Mouse (Mus musculus) heart, postnatal 0 days (tissue): Measurements from ENCODE around the gene Wdr48. TPM values are rescaled to one million over a fixed set of nuclear protein-coding genes. Genes with fewer than 3 reads are reported as not detected.
A peak's percentile ranks its signal among the peaks of the same experiment; 100 is the strongest.

ENCODE experiments used
- ATAC-seq: fragments of 200-750 bp; cut with Nextera tagmentation; 2 replicates; pipeline ENCODE4 v1.8.0; 2017; ENCODE audit warnings: low read depth, moderate number of reproducible peaks, moderate library complexity; ENCODE audit not compliant: insufficient read depth
- DNase-seq: peaks from one replicate; pipeline ENCODE4 v3.0.0-alpha.2; 2016; ENCODE audit warnings: low spot score
- H3K27ac ChIP-seq: fragments of 300-500 bp; sonication (generic); 2 replicates; pipeline ENCODE4 v1.5.1; 2014; ENCODE audit warnings: low read depth, mild to moderate bottlenecking
- H3K27me3 ChIP-seq: fragments of 300-500 bp; sonication (generic); 2 replicates; pipeline ENCODE4 v1.6.1; 2014; ENCODE audit warnings: low read length, mixed read lengths; ENCODE audit not compliant: control insufficient read depth, insufficient read depth
- H3K36me3 ChIP-seq: fragments of 300-500 bp; sonication (generic); replicated peaks from 2 replicates; pipeline ENCODE4 v1.6.1; 2014; ENCODE audit warnings: low read length, mixed read lengths; ENCODE audit not compliant: control insufficient read depth, insufficient read depth
- H3K4me1 ChIP-seq: fragments of 300-500 bp; sonication (generic); 2 replicates; pipeline ENCODE4 v1.6.1; 2014; ENCODE audit warnings: antibody characterized with exemption; ENCODE audit not compliant: control insufficient read depth, insufficient read depth
- H3K4me2 ChIP-seq: fragments of 300-500 bp; sonication (generic); 2 replicates; pipeline ENCODE4 v1.6.1; 2014; ENCODE audit warnings: low read depth, mild to moderate bottlenecking, low read length, moderate library complexity
- H3K4me3 ChIP-seq: fragments of 300-500 bp; sonication (generic); 2 replicates; pipeline ENCODE4 v1.5.1; 2014; ENCODE audit warnings: low read depth, low read length
- H3K9ac ChIP-seq: fragments of 300-500 bp; sonication (generic); replicated peaks from 2 replicates; pipeline ENCODE4 v1.6.1; 2014; ENCODE audit warnings: low read depth, low read length, mixed read lengths
- H3K9me3 ChIP-seq: fragments of 300-500 bp; sonication (generic); replicated peaks from 2 replicates; pipeline ENCODE4 v1.6.1; 2016; ENCODE audit warnings: low read length; ENCODE audit not compliant: control insufficient read depth
- CTCF ChIP-seq: IDR thresholded peaks from 2 replicates; pipeline ENCODE4 v1.5.1; 2016; ENCODE audit warnings: antibody characterized with exemption, control low read depth, low read depth
- EP300 ChIP-seq: IDR thresholded peaks from 2 replicates; pipeline ENCODE4 v1.6.1; 2016; ENCODE audit warnings: antibody characterized with exemption, low read depth
- WGBS: fragments of 180-500 bp; shearing (Covaris S2); extraction: QIAGEN DNeasy Blood & Tissue Kit; methylation state at CpG from one replicate; pipeline ENCODE4 v1.1.7; 2014; 5-methylcytosine and 5-hydroxymethylcytosine counted together
- polyA plus RNA-seq: library from polyadenylated mRNA; unstranded; fragments of >200 nt; fragmentation: Nextera tagmentation; extraction: Ambion mirVana; gene quantifications from 2 replicates; pipeline ENCODE4 v1.2.1, GENCODE M21; 2015
- total RNA-seq: library from RNA; depleted of rRNA; stranded (reverse); fragments of >200 nt; gene quantifications from 2 replicates; pipeline ENCODE4 v1.2.3, GENCODE M21; 2014; ENCODE audit warnings: low replicate concordance

Wdr48 gene
- total and polyA plus RNA-seq, 2 experiments from 2014 or later, result 19.4 to 25.3 TPM

DNA sequence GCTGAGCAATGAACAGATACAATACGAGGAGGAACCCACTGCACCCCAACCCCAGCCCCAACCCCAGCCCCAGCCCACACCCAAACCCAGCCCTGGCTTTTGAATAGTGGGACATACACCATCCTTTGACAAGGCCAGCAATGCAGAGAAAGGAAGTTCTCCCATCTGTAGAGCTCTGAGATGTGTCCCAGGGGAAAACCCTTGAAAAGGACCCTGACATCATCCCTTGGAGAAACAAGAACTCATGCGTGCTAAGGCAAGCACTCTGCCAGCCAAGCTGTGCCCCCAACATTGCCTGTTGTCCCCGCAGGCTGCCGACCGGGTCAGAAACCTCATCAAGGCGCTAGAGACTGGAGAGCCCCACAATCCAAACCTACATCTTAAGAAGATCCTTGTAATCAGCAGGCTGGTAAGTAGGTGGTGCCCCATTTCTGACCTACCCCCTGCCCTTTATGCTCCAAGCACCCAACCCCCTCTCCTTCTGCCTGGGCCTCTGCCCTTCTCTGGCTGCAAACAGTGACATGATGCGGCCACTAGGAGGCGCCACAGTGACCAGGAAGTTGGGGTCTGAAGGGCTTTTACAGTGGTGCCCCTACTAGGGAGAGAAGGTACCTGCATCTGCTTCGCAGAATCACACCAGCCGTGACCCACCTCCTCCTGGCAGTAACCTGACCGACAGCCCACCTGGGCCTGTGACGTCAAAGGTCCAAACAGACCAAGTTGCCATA is 50.7 kb downstream of the Wdr48 start:
- no peak overlapping the region for H3K27ac ChIP-seq
- no peaks in the 10 kb centered on the region for H3K9me3 ChIP-seq
- no peaks in the 10 kb centered on the region for H3K36me3 ChIP-seq
- no peak overlapping the region for H3K4me2 ChIP-seq
- TF ChIP-seq EP300 (no peak), CTCF (peak; percentile 51)
- H3K4me3 ChIP-seq, result no peak overlapping the region
- no peak for ATAC-seq
- H3K9ac ChIP-seq, result no peak overlapping the region
- no peaks in the 10 kb centered on the region for H3K27me3 ChIP-seq
- H3K4me1 ChIP-seq, result no peaks in the 10 kb centered on the region
- no peak for DNase-seq
- 66% methylated on average over 12 of the region's 12 CpGs for WGBS

DNA sequence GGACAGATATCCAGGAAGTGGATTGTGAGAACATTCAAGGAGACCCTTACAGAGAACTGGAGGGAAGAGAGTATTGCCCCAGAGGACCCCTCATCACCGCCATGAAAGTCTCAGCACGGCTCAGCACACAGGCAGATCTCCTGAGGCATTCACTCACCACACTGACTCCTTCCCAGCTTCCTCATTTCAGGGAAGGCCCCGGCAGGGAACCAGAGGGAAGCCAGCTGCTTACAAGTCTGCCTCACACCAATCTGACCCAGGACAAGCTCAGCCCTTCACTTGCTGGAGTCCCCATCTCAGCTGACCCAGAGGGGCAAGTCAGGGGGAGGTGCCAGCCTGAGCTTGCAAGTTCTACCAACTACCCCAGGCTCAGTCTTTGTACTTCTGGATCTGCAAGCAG is 54.1 kb downstream of the Wdr48 start:
- no peak overlapping the region for H3K4me3 ChIP-seq
- WGBS, result 36% methylated on average over 3 of the region's 3 CpGs
- no peak overlapping the region for H3K4me2 ChIP-seq
- no peaks in the 10 kb centered on the region for H3K4me1 ChIP-seq
- H3K27me3 ChIP-seq, result no peaks in the 10 kb centered on the region
- H3K9ac ChIP-seq, result no peak overlapping the region
- H3K36me3 ChIP-seq, result no peaks in the 10 kb centered on the region
- H3K27ac ChIP-seq, result no peak overlapping the region
- ATAC-seq (no peak), DNase-seq (no peak)
- no peaks in the 10 kb centered on the region for H3K9me3 ChIP-seq
- TF ChIP-seq CTCF (no peak), EP300 (no peak)

DNA sequence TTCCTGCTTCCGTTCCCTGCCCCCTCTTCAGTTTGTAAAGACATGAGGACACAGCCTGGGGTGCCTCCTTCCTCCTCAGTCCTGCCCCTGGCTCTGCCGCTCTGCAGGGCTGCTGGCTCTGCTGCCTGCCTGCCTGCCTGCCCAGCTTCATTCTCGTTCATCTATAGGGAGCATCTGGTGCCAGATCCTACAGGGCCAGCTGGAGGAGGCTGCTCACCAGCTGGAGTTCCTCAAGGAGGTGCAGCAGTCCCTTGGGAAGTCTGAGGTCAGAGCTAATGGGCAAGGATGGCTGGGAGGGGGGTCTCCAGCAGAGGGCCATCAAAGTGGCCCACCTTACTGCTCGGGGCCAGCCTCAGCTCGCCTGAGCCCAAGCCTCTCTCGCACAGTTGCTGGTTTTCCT is 55.8 kb downstream of the Wdr48 start:
- H3K27me3 ChIP-seq, result no peaks in the 10 kb centered on the region
- no peak overlapping the region for H3K27ac ChIP-seq
- no peaks in the 10 kb centered on the region for H3K4me1 ChIP-seq
- no peak for TF ChIP-seq CTCF
- no peak for TF ChIP-seq EP300
- WGBS, result 35% methylated on average over 6 of the region's 6 CpGs
- no peaks in the 10 kb centered on the region for H3K9me3 ChIP-seq
- DNase-seq (no peak), ATAC-seq (no peak)
- H3K36me3 ChIP-seq, result no peaks in the 10 kb centered on the region
- H3K4me2 ChIP-seq, result no peak overlapping the region
- no peak overlapping the region for H3K9ac ChIP-seq
- H3K4me3 ChIP-seq, result no peak overlapping the region

DNA sequence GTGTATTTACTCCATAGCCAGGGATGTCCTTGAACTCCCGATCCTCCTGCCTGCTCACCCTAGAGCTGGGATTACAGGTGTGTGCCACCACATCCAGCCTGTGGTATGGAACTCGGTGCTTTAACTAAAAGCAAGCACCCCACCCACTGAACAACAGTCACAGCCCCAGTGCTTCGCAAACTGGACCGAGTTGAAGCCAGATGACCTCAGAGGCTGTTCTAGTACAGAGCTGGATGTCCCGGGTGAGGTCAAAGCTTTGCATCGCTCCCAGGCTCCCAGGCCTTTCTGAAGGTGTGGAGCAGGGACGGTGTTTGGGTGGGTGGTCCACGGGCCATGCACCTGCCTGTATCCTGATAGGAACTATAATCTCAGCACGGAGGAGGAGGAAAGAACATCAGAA is 56.7 kb downstream of the Wdr48 start:
- ATAC-seq, result no peak
- Histone ChIP-seq H3K36me3 (no peaks in the 10 kb centered on the region), H3K27me3 (no peaks in the 10 kb centered on the region), H3K9ac (no peak overlapping the region), H3K4me1 (no peaks in the 10 kb centered on the region), H3K4me2 (no peak overlapping the region), H3K9me3 (no peaks in the 10 kb centered on the region), H3K27ac (no peak overlapping the region), H3K4me3 (no peak overlapping the region)
- 80% methylated on average over 9 of the region's 9 CpGs for WGBS
- DNase-seq, result no peak
- TF ChIP-seq CTCF, result no peak
- TF ChIP-seq EP300, result no peak

DNA sequence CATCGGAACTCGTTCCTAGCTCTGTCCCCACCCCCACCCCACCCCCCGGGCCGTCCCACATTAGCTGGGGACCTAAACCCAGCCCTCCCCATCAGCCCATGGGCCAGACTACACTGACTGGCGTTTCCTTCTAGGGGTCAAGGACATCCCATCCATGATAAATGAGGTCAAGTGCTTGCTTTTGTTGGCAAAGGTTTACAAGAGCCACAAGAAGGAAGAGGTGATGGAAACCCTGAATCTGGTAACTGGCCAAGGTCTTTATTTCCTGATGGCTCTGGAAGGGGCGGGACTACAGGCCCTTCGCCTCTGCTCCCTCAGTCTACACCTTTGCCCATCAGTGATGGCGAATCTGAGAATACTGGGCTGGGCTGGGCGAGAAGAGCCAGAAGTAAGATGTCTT is 64.2 kb downstream of the Wdr48 start:
- Histone ChIP-seq H3K9ac (no peak overlapping the region), H3K36me3 (no peaks in the 10 kb centered on the region), H3K4me1 (peaks cover 9% of the 10 kb centered on the region), H3K4me3 (no peak overlapping the region), H3K9me3 (no peaks in the 10 kb centered on the region), H3K27ac (no peak overlapping the region), H3K4me2 (no peak overlapping the region), H3K27me3 (no peaks in the 10 kb centered on the region)
- ATAC-seq (no peak), DNase-seq (no peak)
- no peak for TF ChIP-seq EP300
- no peak for TF ChIP-seq CTCF
- 64% methylated on average over 9 of the region's 9 CpGs for WGBS

DNA sequence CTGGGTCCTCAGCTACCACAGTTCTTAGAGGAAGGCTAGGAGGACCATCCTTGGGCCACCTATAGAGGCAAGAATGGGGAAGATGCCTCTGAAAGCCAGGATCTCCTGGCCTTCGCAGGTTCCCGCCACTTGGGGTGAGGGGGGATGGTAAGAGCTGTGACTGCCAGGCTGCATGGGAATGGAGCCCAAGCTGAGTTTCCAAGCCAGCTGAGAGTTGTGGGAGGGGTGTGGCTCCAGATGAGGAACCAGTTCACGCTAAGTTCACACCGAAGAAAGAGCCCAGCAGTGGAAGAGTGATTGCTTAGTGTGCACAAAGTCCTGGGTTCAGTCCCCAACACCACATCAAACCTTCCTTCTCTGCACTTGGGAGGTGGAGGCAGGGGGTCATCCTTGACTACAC is 67.5 kb downstream of the Wdr48 start:
- Histone ChIP-seq H3K36me3 (no peaks in the 10 kb centered on the region), H3K4me1 (peaks cover 9% of the 10 kb centered on the region), H3K4me3 (no peak overlapping the region), H3K27me3 (no peaks in the 10 kb centered on the region), H3K9ac (no peak overlapping the region), H3K4me2 (no peak overlapping the region), H3K9me3 (no peaks in the 10 kb centered on the region), H3K27ac (no peak overlapping the region)
- 66% methylated on average over 4 of the region's 4 CpGs for WGBS
- DNase-seq (no peak), ATAC-seq (no peak)
- no peak for TF ChIP-seq CTCF
- no peak for TF ChIP-seq EP300
